Mouse (Mus musculus) intestine, postnatal 0 days (tissue): ENCODE data around the gene Pex16. TPM values are rescaled to one million over a fixed set of nuclear protein-coding genes. Genes with fewer than 3 reads are reported as not detected.
A peak's percentile ranks its signal among the peaks of the same experiment; 100 is the strongest.

Source experiments
- ATAC-seq: fragments of 200-750 bp; cut with Nextera tagmentation; 2 replicates; pipeline ENCODE4 v1.8.0; 2017; ENCODE audit warnings: mild to moderate bottlenecking, moderate TSS enrichment, moderate library complexity
- H3K27ac ChIP-seq: fragments of 300-500 bp; sonication (generic); 2 replicates; pipeline ENCODE4 v1.5.1; 2014; ENCODE audit warnings: mild to moderate bottlenecking, low read depth, low read length, moderate library complexity
- H3K27me3 ChIP-seq: fragments of 300-500 bp; sonication (generic); replicated peaks from 2 replicates; pipeline ENCODE4 v1.6.1; 2014; ENCODE audit warnings: low read length, mixed read lengths; ENCODE audit not compliant: control insufficient read depth, insufficient read depth
- H3K36me3 ChIP-seq: fragments of 300-500 bp; sonication (generic); 2 replicates; pipeline ENCODE4 v1.6.1; 2014; ENCODE audit warnings: mild to moderate bottlenecking, moderate library complexity; ENCODE audit not compliant: control insufficient read depth, insufficient read depth
- H3K4me1 ChIP-seq: fragments of 300-500 bp; sonication (generic); replicated peaks from 2 replicates; pipeline ENCODE4 v1.6.1; 2014; ENCODE audit warnings: antibody characterized with exemption, low read length, mixed read lengths; ENCODE audit not compliant: control insufficient read depth, insufficient read depth
- H3K4me2 ChIP-seq: fragments of 300-500 bp; sonication (generic); replicated peaks from 2 replicates; pipeline ENCODE4 v1.6.1; 2014; ENCODE audit warnings: low read depth, mild to moderate bottlenecking, moderate library complexity
- H3K4me3 ChIP-seq: fragments of 300-500 bp; sonication (generic); 2 replicates; pipeline ENCODE4 v1.5.1; 2014; ENCODE audit warnings: low read depth, low read length
- H3K9ac ChIP-seq: fragments of 300-500 bp; sonication (generic); 2 replicates; pipeline ENCODE4 v1.6.1; 2014; ENCODE audit warnings: mild to moderate bottlenecking, low read depth, low read length
- H3K9me3 ChIP-seq: fragments of 300-500 bp; sonication (generic); 2 replicates; pipeline ENCODE4 v1.6.1; 2016; ENCODE audit warnings: mixed run types; ENCODE audit not compliant: control insufficient read depth
- CTCF ChIP-seq: sonication (generic); IDR thresholded peaks from 2 replicates; pipeline ENCODE4 v1.5.1; 2016; ENCODE audit warnings: low read depth, mild to moderate bottlenecking, control low read depth, antibody characterized with exemption, moderate library complexity
- WGBS: fragments of 180-500 bp; shearing (Covaris S2); extraction: QIAGEN DNeasy Blood & Tissue Kit; methylation state at CpG from one replicate; pipeline ENCODE4 v1.1.7; 2014; 5-methylcytosine and 5-hydroxymethylcytosine counted together
- polyA plus RNA-seq: library from polyadenylated mRNA; unstranded; fragments of >200 nt; fragmentation: Nextera tagmentation; extraction: Ambion mirVana; gene quantifications from 2 replicates; pipeline ENCODE4 v1.2.1, GENCODE M21; 2015

The Pex16 gene
- polyA plus RNA-seq, 1 experiment from 2014 or later = 86.0 TPM

DNA sequence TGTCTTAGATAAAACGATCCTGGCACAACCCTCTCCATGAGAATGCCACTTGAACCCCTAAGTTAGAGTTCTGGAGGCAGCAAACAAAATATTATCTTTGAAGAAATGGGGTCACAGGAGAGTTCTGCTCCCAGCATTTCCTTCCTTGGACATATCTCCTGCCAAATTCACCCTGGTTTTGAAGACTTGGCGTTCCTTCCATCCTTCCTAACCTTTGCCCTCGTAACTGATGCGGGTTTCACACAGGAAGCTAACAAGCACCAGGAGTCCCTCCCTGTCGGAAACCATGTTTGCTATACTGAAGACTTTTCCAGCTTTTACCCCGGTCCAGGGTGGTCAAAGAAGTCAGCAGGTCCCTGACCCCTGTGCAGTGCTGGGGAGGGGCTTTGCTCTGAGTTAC lies 20.3 kb upstream of the Pex16 start:
- Histone ChIP-seq H3K4me2 (no peak overlapping the region), H3K9ac (no peak overlapping the region), H3K36me3 (peaks cover 47% of the 10 kb centered on the region), H3K4me3 (no peak overlapping the region), H3K27ac (no peak overlapping the region), H3K27me3 (no peaks in the 10 kb centered on the region), H3K9me3 (no peaks in the 10 kb centered on the region), H3K4me1 (no peaks in the 10 kb centered on the region)
- ATAC-seq = no peak
- WGBS = 53% methylated on average over 6 of the region's 6 CpGs
- TF ChIP-seq CTCF = no peak

DNA sequence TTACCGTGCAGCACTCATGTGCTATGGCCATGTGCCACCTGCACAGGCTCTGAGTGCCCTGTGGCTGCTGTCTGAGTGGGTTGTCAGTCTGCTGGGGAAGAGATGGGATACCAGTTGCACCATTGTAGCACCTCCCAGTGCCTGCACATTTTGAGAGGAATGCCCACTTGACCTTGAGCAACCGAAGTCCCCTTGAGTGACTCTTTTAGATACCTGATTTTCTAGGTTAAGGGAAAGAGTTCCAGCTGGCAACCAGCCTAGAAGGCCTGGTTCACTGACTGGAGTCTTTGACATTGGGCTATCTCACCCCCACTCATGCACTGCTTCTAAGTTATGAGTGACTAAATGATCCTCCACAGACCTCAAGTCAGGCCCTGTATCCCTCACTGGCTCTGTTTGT lies 15.2 kb upstream of the Pex16 start:
- H3K9me3 ChIP-seq = no peaks in the 10 kb centered on the region
- WGBS = 88% methylated on average over 2 of the region's 2 CpGs
- H3K9ac ChIP-seq = no peak overlapping the region
- H3K4me1 ChIP-seq = no peaks in the 10 kb centered on the region
- no peak overlapping the region for H3K4me2 ChIP-seq
- ATAC-seq = no peak
- TF ChIP-seq CTCF = no peak
- H3K27me3 ChIP-seq = no peaks in the 10 kb centered on the region
- H3K36me3 ChIP-seq = peaks cover 62% of the 10 kb centered on the region
- no peak overlapping the region for H3K4me3 ChIP-seq
- H3K27ac ChIP-seq = no peak overlapping the region

DNA sequence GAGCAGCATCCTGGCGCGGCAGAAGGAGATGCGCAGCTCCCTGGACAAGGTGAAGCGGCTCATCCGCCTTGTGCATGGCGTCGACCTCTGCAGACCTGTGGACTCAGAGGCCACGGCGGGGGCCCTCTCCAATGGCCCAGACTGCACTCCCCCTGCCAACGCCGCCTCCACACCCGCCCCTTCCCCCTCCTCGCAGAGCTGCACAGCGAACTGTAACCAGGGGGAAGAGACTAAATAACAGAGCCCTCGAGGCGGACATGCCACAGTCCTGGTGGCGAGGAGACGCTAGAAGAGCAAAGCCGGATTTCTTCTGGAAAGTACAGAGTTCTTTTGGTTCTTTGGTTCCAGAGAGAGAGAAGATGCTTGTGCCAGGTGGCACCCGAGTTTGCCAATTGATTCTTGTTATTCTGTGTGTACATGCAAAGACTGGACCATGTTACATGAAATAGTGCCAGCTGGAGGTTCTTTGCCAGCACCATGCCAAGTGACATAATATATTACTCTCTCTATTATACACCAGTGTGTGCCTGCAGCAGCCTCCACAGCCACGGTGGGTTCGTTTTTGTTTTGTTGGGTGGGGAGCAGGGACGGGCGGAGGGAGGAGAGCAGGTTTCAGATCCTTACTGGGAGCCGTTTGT lies 14.2 kb upstream of the Pex16 start:
- peak overlapping the region; percentile 43 for H3K4me2 ChIP-seq

DNA sequence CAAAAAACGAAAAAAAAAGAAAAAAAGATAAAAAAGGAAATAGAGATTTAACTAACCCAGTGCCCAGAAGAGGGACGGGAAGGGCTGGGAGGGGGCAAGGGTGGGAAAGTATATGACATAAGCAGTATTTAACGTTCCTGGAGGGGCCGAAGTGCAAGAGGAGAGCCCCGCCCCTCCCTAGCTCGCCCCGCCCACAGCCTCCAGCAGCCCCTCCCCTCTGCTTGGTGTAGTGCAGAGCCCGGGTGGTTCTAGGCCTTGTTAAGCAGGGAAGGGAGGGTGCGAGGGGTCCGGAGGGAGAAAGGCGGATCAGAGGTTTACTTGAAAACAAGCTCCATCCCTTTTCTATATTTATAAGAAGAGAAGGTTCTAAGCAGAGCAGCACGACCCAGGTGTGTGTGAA lies 13.6 kb upstream of the Pex16 start:
- peaks cover 66% of the 10 kb centered on the region for H3K36me3 ChIP-seq
- TF ChIP-seq CTCF = no peak
- H3K4me3 ChIP-seq = no peak overlapping the region
- peak overlapping the region; percentile 43 for H3K4me2 ChIP-seq
- H3K9me3 ChIP-seq = no peaks in the 10 kb centered on the region
- H3K9ac ChIP-seq = no peak overlapping the region
- WGBS = 23% methylated on average over 12 of the region's 12 CpGs
- ATAC-seq = peak; percentile 79
- H3K4me1 ChIP-seq = no peaks in the 10 kb centered on the region
- H3K27me3 ChIP-seq = no peaks in the 10 kb centered on the region
- no peak overlapping the region for H3K27ac ChIP-seq

More for the DNA sequence above, 14.2 kb upstream of the Pex16 start:
- Histone ChIP-seq H3K4me1 (no peaks in the 10 kb centered on the region), H3K27ac (no peak overlapping the region), H3K9me3 (no peaks in the 10 kb centered on the region), H3K4me3 (no peak overlapping the region), H3K9ac (no peak overlapping the region), H3K27me3 (no peaks in the 10 kb centered on the region), H3K36me3 (peaks cover 65% of the 10 kb centered on the region)
- ATAC-seq = no peak
- TF ChIP-seq CTCF = no peak
- WGBS = 73% methylated on average over 25 of the region's 25 CpGs

DNA sequence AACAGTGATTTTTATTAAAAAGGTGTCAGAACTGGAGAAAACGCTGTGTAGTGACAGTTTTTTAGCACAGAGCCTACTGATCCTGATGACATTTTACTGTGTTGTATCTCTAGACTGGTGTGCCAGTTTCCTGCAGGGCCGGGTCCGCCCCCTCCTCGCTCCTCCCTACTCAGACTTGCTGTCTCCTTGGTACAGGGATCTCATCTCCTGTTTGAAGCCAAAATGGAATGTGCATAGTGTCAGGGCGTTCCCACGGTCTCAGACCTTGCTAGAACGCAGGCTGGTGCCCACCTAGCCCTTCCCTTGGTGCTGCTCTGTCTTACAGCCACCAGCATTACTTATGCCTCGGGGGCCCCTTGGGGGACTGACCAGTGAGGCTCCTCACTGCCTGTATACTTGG lies 12.7 kb upstream of the Pex16 start:
- H3K4me1 ChIP-seq = no peaks in the 10 kb centered on the region
- no peak overlapping the region for H3K4me3 ChIP-seq
- H3K4me2 ChIP-seq = no peak overlapping the region
- H3K9ac ChIP-seq = no peak overlapping the region; the same call in 1 of the 2 replicates
- H3K9me3 ChIP-seq = no peaks in the 10 kb centered on the region
- ATAC-seq = no peak
- WGBS = 93% methylated on average over 8 of the region's 8 CpGs
- H3K27ac ChIP-seq = no peak overlapping the region
- peaks cover 69% of the 10 kb centered on the region for H3K36me3 ChIP-seq
- no peak for TF ChIP-seq CTCF
- H3K27me3 ChIP-seq = no peaks in the 10 kb centered on the region

DNA sequence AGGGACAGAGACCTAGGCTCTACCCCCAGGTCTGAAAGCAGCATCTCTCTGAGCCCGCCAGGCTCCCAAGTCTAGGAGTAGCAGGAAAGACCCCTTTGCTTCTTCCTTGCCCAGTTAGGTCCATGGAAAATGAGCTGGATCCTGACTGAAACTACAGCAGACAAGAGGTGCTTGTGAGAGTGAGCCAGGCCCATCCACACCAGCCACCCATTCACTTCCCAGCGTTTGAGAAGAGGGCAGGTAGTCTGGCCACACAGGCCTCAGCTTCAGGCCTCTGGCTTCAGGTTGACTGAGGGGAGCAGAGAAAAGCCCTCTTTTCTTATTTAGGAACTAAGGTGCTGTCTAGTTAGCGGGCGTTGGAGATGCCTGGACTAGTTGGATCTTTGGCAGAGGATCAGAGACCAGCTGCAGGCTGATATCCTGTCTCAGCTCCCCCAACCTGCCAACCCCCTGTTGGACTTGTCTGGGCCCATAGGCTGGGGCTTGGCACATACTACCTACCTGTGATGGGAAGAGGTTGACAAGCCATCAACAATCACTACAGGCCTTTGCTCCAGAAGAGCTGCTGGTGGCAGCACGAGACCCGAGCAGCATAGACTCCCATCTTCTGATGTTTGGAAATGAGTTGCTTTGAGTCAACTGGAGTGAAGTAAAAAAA lies 11.8 kb upstream of the Pex16 start:
- no peak for TF ChIP-seq CTCF
- WGBS = 94% methylated on average over 6 of the region's 6 CpGs

More for the DNA sequence above, 11.8 kb upstream of the Pex16 start:
- Histone ChIP-seq H3K9ac (no peak overlapping the region), H3K4me3 (no peak overlapping the region), H3K27ac (no peak overlapping the region), H3K27me3 (no peaks in the 10 kb centered on the region), H3K4me2 (no peak overlapping the region), H3K9me3 (no peaks in the 10 kb centered on the region), H3K36me3 (peaks cover 62% of the 10 kb centered on the region), H3K4me1 (no peaks in the 10 kb centered on the region)
- ATAC-seq = no peak
